Mouse (Mus musculus): ENCODE results near the gene Cracr2b. TPM values are rescaled to one million over a fixed set of nuclear protein-coding genes. Genes with fewer than 3 reads are reported as not detected.

The Cracr2b gene
- polyA plus RNA-seq, 1 experiment from 2014 or later, result 20.8 TPM

- Histone ChIP-seq H3K9ac (ENCODE audit: low read length) (no peak overlapping the region), H3K4me3 (ENCODE audit: low read depth, low read length) (no peak overlapping the region), H3K27ac (replicated peaks) (no peak overlapping the region), H3K27me3 (ENCODE audit: control insufficient read depth, insufficient read depth, low read length) (no peaks in the 10 kb centered on the region), H3K4me2 (replicated peaks; ENCODE audit: low read depth) (no peak overlapping the region), H3K36me3 (ENCODE audit: control insufficient read depth, insufficient read depth, low read length) (peaks cover 11% of the 10 kb centered on the region; the same call in 1 of the 2 replicates), H3K4me1 (replicated peaks; ENCODE audit: control insufficient read depth, insufficient read depth) (no peaks in the 10 kb centered on the region; the same call in 1 of the 2 replicates), H3K9me3 (ENCODE audit: control insufficient read depth, low read length) (no peaks in the 10 kb centered on the region)
- TF ChIP-seq EP300 (optimal IDR thresholded peaks at IDR 0.05) (no peak), CTCF (IDR thresholded peaks at IDR 0.05; ENCODE audit: low read depth) (no peak)
- DNase-seq (ENCODE audit: low spot score) (no peak), ATAC-seq (ENCODE audit: low FRiP score, low TSS enrichment) (no peak)
- WGBS, result 45% methylated on average over 5 of the region's 5 CpGs
Observed at GRCm38 (mm10) chr7:141428701-141429100, 32.2 kb upstream of the Cracr2b start.

GRCm38 (mm10) chr7:141429310-141429709 lies 31.6 kb upstream of the Cracr2b start, which contains the start of gene Cend1:
TSS of gene Cend1 (minus strand) at chr7:141429491.
- Histone ChIP-seq H3K4me1 (replicated peaks; ENCODE audit: control insufficient read depth, insufficient read depth) (no peaks in the 10 kb centered on the region; the same call in 1 of the 2 replicates), H3K36me3 (ENCODE audit: control insufficient read depth, insufficient read depth, low read length) (peaks cover 11% of the 10 kb centered on the region; the same call in 1 of the 2 replicates), H3K27me3 (ENCODE audit: control insufficient read depth, insufficient read depth, low read length) (no peaks in the 10 kb centered on the region), H3K9ac (ENCODE audit: low read length) (no peak within 1 kb of the TSS), H3K4me3 (ENCODE audit: low read depth, low read length) (no peak within 1 kb of the TSS), H3K4me2 (replicated peaks; ENCODE audit: low read depth) (peak within 1 kb of the TSS; percentile 23; the same call in 1 of the 2 replicates), H3K27ac (replicated peaks) (no peak within 1 kb of the TSS), H3K9me3 (ENCODE audit: control insufficient read depth, low read length) (no peaks in the 10 kb centered on the region)
- TF ChIP-seq EP300 (optimal IDR thresholded peaks at IDR 0.05) (no peak), CTCF (IDR thresholded peaks at IDR 0.05; ENCODE audit: low read depth) (no peak)
- ATAC-seq (ENCODE audit: low FRiP score, low TSS enrichment), result peak; percentile 74
- WGBS, result 4% methylated on average over 19 of the region's 19 CpGs
- peak; percentile 75 for DNase-seq (ENCODE audit: low spot score)

DNA sequence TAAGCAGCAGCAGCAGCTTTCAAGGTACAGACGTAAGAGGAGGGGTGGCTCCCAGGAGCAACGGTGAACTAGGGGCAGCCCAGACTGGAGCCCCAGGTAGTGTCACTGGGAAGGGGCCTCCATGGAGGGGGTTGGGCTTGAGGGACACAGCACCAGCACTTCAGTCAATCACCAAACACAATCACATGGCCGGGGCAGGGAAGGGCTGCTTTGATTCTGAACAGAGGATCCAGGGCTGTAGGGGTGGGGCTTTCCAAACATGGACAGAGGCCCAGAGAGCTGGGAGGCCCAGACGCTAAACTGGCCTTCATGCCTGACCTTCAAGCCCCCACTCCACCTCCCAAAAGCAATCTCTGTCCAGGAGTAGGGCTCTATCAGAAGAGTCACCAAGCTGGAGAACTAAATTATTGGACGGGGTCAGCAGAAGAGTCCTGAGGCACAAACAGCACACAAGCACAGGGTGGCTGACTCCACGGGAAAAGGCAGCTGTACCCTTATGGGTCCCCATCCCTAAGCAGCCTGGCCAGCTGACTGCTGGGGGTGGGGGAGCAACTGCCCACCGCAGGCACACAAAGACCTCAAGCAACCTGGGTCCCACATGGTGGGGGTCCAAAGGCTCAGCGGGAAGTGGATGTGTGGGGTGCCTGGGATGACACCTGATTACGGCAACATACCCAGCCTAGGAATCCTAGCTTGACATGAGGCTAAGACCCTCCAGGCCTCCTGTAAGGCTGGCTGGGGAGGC lies 30.9 kb upstream of the Cracr2b start:
- H3K9me3 ChIP-seq (ENCODE audit: control insufficient read depth, low read length), result no peaks in the 10 kb centered on the region
- 57% methylated on average over 9 of the region's 9 CpGs for WGBS

GRCm38 (mm10) chr7:141430585-141431240 lies 30.2 kb upstream of the Cracr2b start:
- WGBS, result 94% methylated on average over 9 of the region's 9 CpGs
- Histone ChIP-seq H3K27ac (replicated peaks) (no peak overlapping the region), H3K27me3 (ENCODE audit: control insufficient read depth, insufficient read depth, low read length) (no peaks in the 10 kb centered on the region), H3K9ac (ENCODE audit: low read length) (no peak overlapping the region), H3K9me3 (ENCODE audit: control insufficient read depth, low read length) (no peaks in the 10 kb centered on the region), H3K4me3 (ENCODE audit: low read depth, low read length) (no peak overlapping the region), H3K4me2 (replicated peaks; ENCODE audit: low read depth) (no peak overlapping the region), H3K36me3 (ENCODE audit: control insufficient read depth, insufficient read depth, low read length) (peaks cover 11% of the 10 kb centered on the region; the same call in 1 of the 2 replicates), H3K4me1 (replicated peaks; ENCODE audit: control insufficient read depth, insufficient read depth) (peaks cover 1% of the 10 kb centered on the region; the same call in 1 of the 2 replicates)
- ATAC-seq (ENCODE audit: low FRiP score, low TSS enrichment) (no peak), DNase-seq (ENCODE audit: low spot score) (no peak)
- TF ChIP-seq CTCF (IDR thresholded peaks at IDR 0.05; ENCODE audit: low read depth), result no peak
- no peak for TF ChIP-seq EP300 (optimal IDR thresholded peaks at IDR 0.05)

More for the DNA sequence above, 30.9 kb upstream of the Cracr2b start:
- Histone ChIP-seq H3K27me3 (ENCODE audit: control insufficient read depth, insufficient read depth, low read length) (no peaks in the 10 kb centered on the region), H3K27ac (replicated peaks) (no peak overlapping the region), H3K4me2 (replicated peaks; ENCODE audit: low read depth) (no peak overlapping the region), H3K4me3 (ENCODE audit: low read depth, low read length) (no peak overlapping the region), H3K4me1 (replicated peaks; ENCODE audit: control insufficient read depth, insufficient read depth) (no peaks in the 10 kb centered on the region; the same call in 1 of the 2 replicates), H3K9ac (ENCODE audit: low read length) (no peak overlapping the region), H3K36me3 (ENCODE audit: control insufficient read depth, insufficient read depth, low read length) (peaks cover 11% of the 10 kb centered on the region; the same call in 1 of the 2 replicates)
- DNase-seq (ENCODE audit: low spot score) (no peak), ATAC-seq (ENCODE audit: low FRiP score, low TSS enrichment) (no peak)
- TF ChIP-seq EP300 (optimal IDR thresholded peaks at IDR 0.05) (no peak), CTCF (IDR thresholded peaks at IDR 0.05; ENCODE audit: low read depth) (no peak)

GRCm38 (mm10) chr7:141431434-141432185 lies 29.3 kb upstream of the Cracr2b start:
- no peak overlapping the region for H3K4me2 ChIP-seq (replicated peaks; ENCODE audit: low read depth)
- no peak overlapping the region for H3K9ac ChIP-seq (ENCODE audit: low read length)
- 93% methylated on average over 19 of the region's 19 CpGs for WGBS
- TF ChIP-seq EP300 (optimal IDR thresholded peaks at IDR 0.05), result no peak
- TF ChIP-seq CTCF (IDR thresholded peaks at IDR 0.05; ENCODE audit: low read depth), result no peak
- DNase-seq (ENCODE audit: low spot score) (no peak), ATAC-seq (ENCODE audit: low FRiP score, low TSS enrichment) (no peak)
- H3K27me3 ChIP-seq (ENCODE audit: control insufficient read depth, insufficient read depth, low read length), result no peaks in the 10 kb centered on the region
- H3K36me3 ChIP-seq (ENCODE audit: control insufficient read depth, insufficient read depth, low read length), result peaks cover 11% of the 10 kb centered on the region; the same call in 1 of the 2 replicates
- H3K9me3 ChIP-seq (ENCODE audit: control insufficient read depth, low read length), result no peaks in the 10 kb centered on the region
- H3K4me1 ChIP-seq (replicated peaks; ENCODE audit: control insufficient read depth, insufficient read depth), result peaks cover 2% of the 10 kb centered on the region; the same call in 1 of the 2 replicates
- H3K4me3 ChIP-seq (ENCODE audit: low read depth, low read length), result no peak overlapping the region
- H3K27ac ChIP-seq (replicated peaks), result no peak overlapping the region
